Comparison of ENCODE assay signal across 11 mouse cellular contexts in the genomic region with DNA sequence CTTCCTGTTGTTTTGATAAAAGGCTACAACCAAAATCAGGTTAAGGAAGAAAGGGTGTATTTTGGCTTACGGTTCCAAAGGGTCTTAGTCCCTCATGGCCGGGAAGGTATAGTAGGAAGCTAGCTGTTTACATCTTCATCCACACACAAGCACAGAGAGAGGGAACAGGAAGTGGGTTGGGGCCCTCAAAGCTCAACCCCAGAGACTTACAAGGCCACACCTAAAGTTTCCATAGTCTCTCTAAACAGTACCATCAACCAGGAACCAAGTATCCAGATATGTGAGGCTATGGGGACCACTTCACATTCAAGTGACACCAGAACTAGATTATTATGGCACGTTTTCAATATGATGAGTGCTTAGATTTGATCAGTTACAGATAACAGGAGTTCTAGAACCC.
"Had no signal": no experiment of that assay in that cellular context is flagged by ENCODE, and none has a peak within 500 bp of the region (broad histone marks: within the 10 kb centered on the region; RNA-seq: fewer than 3 reads in every experiment).

No protein-coding gene starts in this region.

- ATAC-seq: intestine, postnatal 0 days; midbrain, embryonic 13.5 days had no signal

- H3K27ac ChIP-seq: limb, embryonic 13.5 days; liver, embryonic 14.5 days; midbrain, embryonic 13.5 days; neural tube, embryonic 13.5 days had no signal

- H3K4me3 ChIP-seq: limb, embryonic 13.5 days; midbrain, embryonic 13.5 days; neural tube, embryonic 13.5 days had no signal

- DNase-seq: kidney, adult 8-10 months; kidney, postnatal 25 days; layer of hippocampus, postnatal 36 days; lung, adult 18-20 months; thymus, adult 18-20 months; thymus, postnatal 36 days had no signal
